Mouse (Mus musculus) Muller cell, postnatal 12 days (primary cell): ENCODE measurements at regions not wholly inside any gene's neighbourhood (a gene's known extent, or its start where the extent isn't known, plus 50 kb on each side); places are given as distances from the start of the nearest gene placed in this dataset.

Experiments used
- DNase-seq: peaks from one replicate; pipeline ENCODE4 v3.0.0-alpha.2; 2015; ENCODE audit errors: inconsistent ontology term

DNA sequence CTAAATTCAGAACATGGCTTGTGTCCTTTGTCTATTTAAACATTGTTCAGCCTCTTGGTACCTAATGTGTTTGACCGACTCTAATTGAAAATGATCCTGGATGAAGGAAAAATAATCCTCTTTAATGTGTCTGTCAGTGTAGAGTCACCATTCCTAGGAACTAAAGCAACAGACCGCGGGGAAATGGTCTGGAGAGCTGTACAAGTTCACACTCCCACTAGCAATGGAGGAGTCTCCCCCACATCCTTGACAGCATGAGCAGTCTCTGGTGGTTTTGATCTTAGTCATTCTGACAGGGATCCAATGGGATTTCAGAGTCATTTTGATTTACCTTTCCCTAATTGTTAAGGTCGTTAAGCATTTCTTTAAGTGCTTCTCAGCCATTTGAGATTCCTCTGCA is 403.4 kb upstream of the Ins1 start:
- DNase-seq: no peak

DNA sequence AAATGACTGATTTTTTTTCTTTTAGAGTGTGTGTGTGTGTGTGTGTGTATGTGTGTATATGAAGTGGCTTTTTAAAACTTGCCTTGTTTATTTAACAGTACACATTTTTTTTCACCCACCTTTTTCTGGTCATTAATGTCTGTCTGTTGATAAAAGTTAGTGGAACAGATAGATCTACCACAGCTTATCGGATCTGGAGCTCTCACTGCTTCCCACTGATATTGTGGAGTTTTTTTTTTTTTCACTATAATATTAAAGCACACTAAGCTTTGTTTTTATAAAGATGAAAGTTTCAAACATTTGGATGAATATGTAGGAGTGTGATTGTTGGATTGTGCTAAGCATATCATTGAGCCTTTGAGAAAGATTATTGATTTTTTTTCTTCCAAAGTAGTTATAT is 395.8 kb upstream of the Ins1 start:
- no peak for DNase-seq

DNA sequence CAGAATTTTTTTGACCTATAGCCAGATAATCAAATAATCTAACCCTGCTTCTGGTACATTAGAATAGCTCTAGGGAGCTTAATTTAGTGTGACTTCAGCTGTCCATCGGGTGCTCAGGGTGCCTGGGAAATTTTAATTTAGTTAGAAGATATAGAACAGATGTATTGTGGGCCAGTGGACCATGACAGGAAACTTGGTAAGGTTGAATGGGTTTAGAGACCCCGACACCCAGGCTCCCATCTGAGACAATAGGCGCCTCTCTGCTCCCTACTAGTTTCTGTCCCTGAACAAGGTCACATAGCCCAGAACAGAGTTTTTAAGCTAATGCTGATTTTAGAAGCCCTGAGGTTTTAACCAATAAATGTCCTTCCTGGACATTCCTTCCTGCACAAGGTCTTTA is 394.2 kb upstream of the Ins1 start:
- DNase-seq: peak; percentile 2
